20 mouse cellular contexts compared by ENCODE assay signal in the genomic region with DNA sequence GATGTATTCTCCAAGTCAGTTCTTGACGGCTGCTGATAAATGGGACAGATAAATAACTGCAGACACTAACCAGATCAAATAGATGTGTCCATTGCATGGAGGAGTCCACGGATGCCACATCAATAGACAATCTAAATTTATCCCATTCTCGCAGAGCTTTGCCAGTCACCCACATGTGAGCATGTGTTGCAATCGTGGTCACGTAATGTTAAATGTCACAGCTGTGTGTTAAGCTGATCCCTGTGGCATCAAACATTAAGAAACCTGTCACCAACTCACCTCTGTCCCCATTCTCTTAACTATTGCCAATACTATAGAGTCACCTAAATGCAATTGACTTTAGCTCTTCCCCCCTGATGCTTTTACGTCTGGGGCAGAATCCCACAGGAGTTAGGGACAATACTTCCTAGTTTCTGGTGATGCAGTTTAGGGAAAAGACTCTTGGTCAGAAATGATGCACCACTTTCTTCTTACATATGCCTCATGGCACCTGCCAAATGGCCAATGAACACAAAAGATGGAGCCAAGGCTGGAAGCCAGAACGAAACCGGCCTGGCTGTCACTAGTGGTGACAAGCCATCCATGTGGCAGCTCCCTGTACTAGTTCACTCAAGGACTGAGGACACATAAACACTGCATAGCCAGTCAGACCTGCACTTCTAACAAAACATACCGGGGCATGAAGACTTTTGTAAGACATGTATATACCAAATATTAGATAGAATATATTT.
A peak's percentile ranks its signal among the peaks of the same experiment; 100 is the strongest.
DNase-seq lines count a peak whose midpoint lies in the region; ATAC-seq and TF ChIP-seq lines count a peak whose summit lies in the region.
"Had no signal": no experiment of that assay in that cellular context is flagged by ENCODE, and none has a peak within 500 bp of the region (broad histone marks: within the 10 kb centered on the region; RNA-seq: fewer than 3 reads in every experiment).

No protein-coding gene starts in this region.

- H3K27me3 ChIP-seq in cerebellum, adult 2 months (ENCODE audit: control insufficient read depth, insufficient read depth, low read length): no peaks in the 10 kb centered on the region
- no peaks in the 10 kb centered on the region for H3K27me3 ChIP-seq in liver, adult 2 months (ENCODE audit: control insufficient read depth, insufficient read depth, low read length)
- H3K27me3 ChIP-seq in liver, embryonic 11.5 days (replicated peaks; ENCODE audit: control insufficient read depth, insufficient read depth, low read length): no peaks in the 10 kb centered on the region
- H3K27me3 ChIP-seq: CH12.LX; embryonic facial prominence, embryonic 13.5 days; forebrain, embryonic 13.5 days; heart, embryonic 13.5 days; hindbrain, embryonic 12.5 days; Patski had no signal

- no peak overlapping the region for H3K4me3 ChIP-seq in cerebellum, adult 2 months (replicated peaks; ENCODE audit: insufficient read depth, low read depth, low read length)
- H3K4me3 ChIP-seq in liver, adult 2 months (ENCODE audit: insufficient read depth, low read depth, low read length): no peak overlapping the region
- H3K4me3 ChIP-seq in liver, embryonic 11.5 days (ENCODE audit: low read depth, low read length): no peak overlapping the region
- H3K4me3 ChIP-seq: embryonic facial prominence, embryonic 13.5 days; forebrain, embryonic 13.5 days; heart, embryonic 13.5 days; hindbrain, embryonic 12.5 days had no signal

- ATAC-seq in liver, embryonic 11.5 days (replicated peaks; ENCODE audit: low FRiP score): no peak
- peak; percentile 69 for ATAC-seq in granulocyte monocyte progenitor cell, adult 5-6 weeks (replicated peaks; ENCODE audit: poor library complexity, severe bottlenecking)
- ATAC-seq: activated CD4-positive, CD25-positive, alpha-beta regulatory T cell, adult 4 months; forebrain, embryonic 13.5 days; forebrain, postnatal 0 days; hindbrain, postnatal 0 days; Patski had no signal

- H3K9ac ChIP-seq in liver, adult 2 months (ENCODE audit: low read depth, low read length): no peak overlapping the region
- no peak overlapping the region for H3K9ac ChIP-seq in liver, embryonic 11.5 days (ENCODE audit: low read depth, low read length)
- H3K9ac ChIP-seq: embryonic facial prominence, embryonic 13.5 days; forebrain, embryonic 13.5 days; forebrain, postnatal 0 days; heart, embryonic 13.5 days; hindbrain, embryonic 12.5 days had no signal

- H3K27ac ChIP-seq in cerebellum, adult 2 months (ENCODE audit: insufficient read depth, low read length): no peak overlapping the region
- H3K27ac ChIP-seq in liver, adult 2 months (replicated peaks; ENCODE audit: insufficient read depth, low read depth, low read length): no peak overlapping the region
- no peak overlapping the region for H3K27ac ChIP-seq in liver, embryonic 11.5 days (ENCODE audit: low read depth, low read length)
- H3K27ac ChIP-seq: embryonic facial prominence, embryonic 13.5 days; forebrain, embryonic 13.5 days; heart, embryonic 13.5 days; hindbrain, embryonic 12.5 days; hindbrain, postnatal 0 days had no signal

- 39% methylated on average over 9 of the region's 9 CpGs for WGBS in cerebellum, adult 2 months
- 53% methylated on average over 9 of the region's 9 CpGs for WGBS in liver, adult 2 months
- 77% methylated on average over 9 of the region's 9 CpGs for WGBS in liver, embryonic 11.5 days

- no peaks in the 10 kb centered on the region for H3K36me3 ChIP-seq in liver, adult 2 months (ENCODE audit: control insufficient read depth, insufficient read depth, low read length)
- H3K36me3 ChIP-seq in liver, embryonic 11.5 days (ENCODE audit: control insufficient read depth, insufficient read depth, low read length): no peaks in the 10 kb centered on the region
- H3K36me3 ChIP-seq: embryonic facial prominence, embryonic 13.5 days; heart, embryonic 13.5 days; hindbrain, embryonic 12.5 days had no signal

- no peak overlapping the region for H3K4me2 ChIP-seq in liver, embryonic 11.5 days
- H3K4me2 ChIP-seq: embryonic facial prominence, embryonic 13.5 days; forebrain, embryonic 13.5 days; heart, embryonic 13.5 days; hindbrain, embryonic 12.5 days had no signal

- DNase-seq in cerebellum, postnatal 14 days: peak; percentile 76 to 83
- DNase-seq in cerebellum, adult 2 months: no peak
- DNase-seq in liver, adult 2 months (ENCODE audit: extremely low read depth, low read depth, low spot score): peak; percentile 69
- no peak for DNase-seq in liver, embryonic 11.5 days (ENCODE audit: low spot score)
- DNase-seq in lung, postnatal 36 days: no peak
- DNase-seq: adrenal gland, postnatal 36 days; cerebellum, adult 18-20 months; cerebellum, postnatal 36 days; forebrain, postnatal 0 days; gastrocnemius, postnatal 14 days; heart, postnatal 4 days had no signal

- no peaks in the 10 kb centered on the region for H3K4me1 ChIP-seq in cerebellum, adult 2 months (ENCODE audit: control insufficient read depth, insufficient read depth, low read length)
- H3K4me1 ChIP-seq in liver, adult 2 months (ENCODE audit: control insufficient read depth, insufficient read depth, low read length): peaks cover 2% of the 10 kb centered on the region; the same call in 1 of the 2 replicates
- no peaks in the 10 kb centered on the region for H3K4me1 ChIP-seq in liver, embryonic 11.5 days (replicated peaks; ENCODE audit: control insufficient read depth, insufficient read depth, low read length)
- H3K4me1 ChIP-seq: forebrain, embryonic 13.5 days; hindbrain, embryonic 12.5 days had no signal

- TF ChIP-seq CTCF in cerebellum, adult 2 months (IDR thresholded peaks at IDR 0.05; ENCODE audit: borderline replicate concordance, insufficient read depth, low read depth, low read length): no peak
- no peak for TF ChIP-seq CTCF in liver, adult 2 months (IDR thresholded peaks at IDR 0.05; ENCODE audit: low read depth, low read length)

- TF ChIP-seq POLR2A in cerebellum, adult 2 months (IDR thresholded peaks at IDR 0.05; ENCODE audit: borderline replicate concordance, insufficient read depth, low read length): no peak
- no peak for TF ChIP-seq POLR2A in liver, adult 2 months (IDR thresholded peaks at IDR 0.05; ENCODE audit: extremely low read depth, insufficient read depth, low read length)

- H3K79me2 ChIP-seq in liver, adult 2 months (ENCODE audit: control insufficient read depth, insufficient read depth, low read length): no peaks in the 10 kb centered on the region

- no peaks in the 10 kb centered on the region for H3K9me3 ChIP-seq in liver, embryonic 11.5 days (ENCODE audit: control insufficient read depth, low read length)
- H3K9me3 ChIP-seq: embryonic facial prominence, embryonic 13.5 days; forebrain, embryonic 13.5 days; heart, embryonic 13.5 days; hindbrain, embryonic 12.5 days had no signal

Comparison
In these comparisons a context has a peak if more than half of its experiments do, and no peak if none do; other contexts are left out.
1. DNase-seq: peak in cerebellum, postnatal 14 days (2 of 2) and liver, adult 2 months (single experiment); none in cerebellum, adult 2 months (0 of 2), liver, embryonic 11.5 days (single experiment) and lung, postnatal 36 days (single experiment).